Mouse (Mus musculus) adrenal gland, postnatal 36 days (tissue): ENCODE measurements around the gene Oaz1. TPM values are rescaled to one million over a fixed set of nuclear protein-coding genes. Genes with fewer than 3 reads are reported as not detected.
A peak's percentile ranks its signal among the peaks of the same experiment; 100 is the strongest.

Experiments
- DNase-seq, 2 experiments: peaks; one replicate each; pipeline ENCODE4 v3.0.0; 2021; ENCODE audit warnings: mixed read lengths in 1 of 2
- long read RNA-seq, 2 experiments: library from polyadenylated mRNA; stranded (forward); transcript quantifications; one replicate each; pipeline ENCODE4 v2.0.0; 2021; ENCODE audit warnings: borderline sequencing depth in 2 of 2
- total RNA-seq, 2 experiments: library from RNA; stranded (reverse); gene quantifications; 2 replicates each; pipeline ENCODE4 v1.2.3; 2021

Oaz1 gene
- total RNA-seq, result 1,000 to 10,000 TPM in 1 of 2 experiments, 100 to 1,000 TPM in 1; 923 to 1,039 TPM
- long read RNA-seq, experiment 1, partial matches to known transcripts, result 36 of 2,369 reads
- long read RNA-seq, experiment 1, other reads (novel, unspliced or antisense), result 2,330 of 2,369 reads
- long read RNA-seq, experiment 2, partial matches to known transcripts, result 14 of 895 reads
- long read RNA-seq, experiment 2, other reads (novel, unspliced or antisense), result 880 of 895 reads

- peak; percentile 97 to 98 for DNase-seq
These were observed at the start of gene Oaz1 for GRCm38 (mm10) chr10:80826151-80827062. Gene Oaz1 (plus strand): TSS chr10:80826656.

GRCm38 (mm10) chr10:80777123-80777522 is 49.3 kb upstream of the Oaz1 start:
- no peak for DNase-seq

- DNase-seq, result peak; percentile 68 to 72
These were observed 46.9 kb upstream of the Oaz1 start for GRCm38 (mm10) chr10:80779565-80779964.

- no peak for DNase-seq
These were observed 42.2 kb upstream of the Oaz1 start for GRCm38 (mm10) chr10:80784302-80784701.

GRCm38 (mm10) chr10:80784871-80785270 is 41.6 kb upstream of the Oaz1 start:
- no peak for DNase-seq

- DNase-seq, result no peak
These were observed 40.5 kb upstream of the Oaz1 start for GRCm38 (mm10) chr10:80785963-80786362.

GRCm38 (mm10) chr10:80787517-80787916 is 38.9 kb upstream of the Oaz1 start:
- no peak for DNase-seq

- peak in 1 of 2 experiments; percentile 54 for DNase-seq
These were observed 35.6 kb upstream of the Oaz1 start for GRCm38 (mm10) chr10:80790761-80791404.

GRCm38 (mm10) chr10:80791476-80792174 is 34.8 kb upstream of the Oaz1 start:
- DNase-seq, result no peak

- no peak for DNase-seq
These were observed 34.1 kb upstream of the Oaz1 start for GRCm38 (mm10) chr10:80792175-80793032.

- no peak for DNase-seq
These were observed 33.2 kb upstream of the Oaz1 start for GRCm38 (mm10) chr10:80793033-80793784.

GRCm38 (mm10) chr10:80793803-80794202 is 32.7 kb upstream of the Oaz1 start:
- no peak for DNase-seq

- no peak for DNase-seq
These were observed 31.7 kb upstream of the Oaz1 start for GRCm38 (mm10) chr10:80794750-80795149.

- no peak for DNase-seq
These were observed 30.1 kb upstream of the Oaz1 start for GRCm38 (mm10) chr10:80796307-80796848.

- DNase-seq, result no peak
These were observed 29.0 kb upstream of the Oaz1 start for GRCm38 (mm10) chr10:80797186-80798149.

GRCm38 (mm10) chr10:80798150-80799006 is 28.1 kb upstream of the Oaz1 start, which contains the start of the genes Sf3a2 and Plekhj1:
Gene Sf3a2 (plus strand): TSS chr10:80798198.
Gene Plekhj1 (minus strand): TSS chr10:80798626.
- DNase-seq, result peak; percentile 95 to 96

GRCm38 (mm10) chr10:80799070-80799566 is 27.3 kb upstream of the Oaz1 start:
- peak in 1 of 2 experiments; percentile 0 for DNase-seq
